Mouse (Mus musculus): ENCODE results near the gene Ptpn13. TPM values are rescaled to one million over a fixed set of nuclear protein-coding genes. Genes with fewer than 3 reads are reported as not detected.

Ptpn13 gene
- 10 to 100 TPM; 20.9 to 36.1 TPM for total RNA-seq (2021)
- long read RNA-seq, experiment 1, partial matches to known transcripts = 9 of 32 reads
- long read RNA-seq, experiment 1, other reads (novel, unspliced or antisense) = 23 of 32 reads
- long read RNA-seq, experiment 2, partial matches to known transcripts = 16 of 35 reads
- long read RNA-seq, experiment 2, other reads (novel, unspliced or antisense) = 19 of 35 reads

DNA sequence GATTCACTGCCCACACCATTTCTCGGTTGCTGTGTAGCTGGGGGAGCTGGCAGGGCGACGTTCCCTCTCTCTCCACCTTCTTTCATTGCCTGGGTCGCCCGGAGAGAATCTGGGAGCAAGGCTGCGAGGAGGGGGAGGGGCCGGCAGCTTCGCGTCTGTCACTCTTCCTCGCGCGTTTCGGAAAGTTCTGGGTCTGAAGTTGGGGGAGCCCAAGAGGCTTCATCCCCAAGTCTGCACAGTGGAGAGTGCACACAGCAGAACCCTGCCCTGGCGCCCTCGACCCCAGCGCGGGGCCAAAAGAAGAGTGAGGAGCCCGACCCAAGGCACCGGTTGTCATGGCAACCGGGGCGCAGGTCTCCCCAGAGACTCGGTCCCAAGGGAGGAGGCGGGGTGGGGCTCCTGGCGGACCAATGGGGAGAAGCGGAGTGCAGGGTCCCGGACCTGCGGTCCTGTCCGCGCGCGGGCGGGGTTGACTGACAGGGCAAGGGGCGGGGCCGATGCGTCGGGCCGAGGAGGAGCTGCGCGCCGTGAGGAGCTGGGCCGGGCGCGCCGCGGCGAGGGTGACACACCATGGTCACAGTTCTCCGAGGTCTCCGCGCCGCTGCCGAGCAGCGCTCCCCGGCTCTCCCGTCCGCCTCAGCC is at the start of gene Ptpn13:
Ptpn13 (plus strand) TSS at position 515 of the 642 bp plus-strand sequence.
- peak; percentile 91 to 94 for DNase-seq (ENCODE audit: low spot score in 2 of 2)

DNA sequence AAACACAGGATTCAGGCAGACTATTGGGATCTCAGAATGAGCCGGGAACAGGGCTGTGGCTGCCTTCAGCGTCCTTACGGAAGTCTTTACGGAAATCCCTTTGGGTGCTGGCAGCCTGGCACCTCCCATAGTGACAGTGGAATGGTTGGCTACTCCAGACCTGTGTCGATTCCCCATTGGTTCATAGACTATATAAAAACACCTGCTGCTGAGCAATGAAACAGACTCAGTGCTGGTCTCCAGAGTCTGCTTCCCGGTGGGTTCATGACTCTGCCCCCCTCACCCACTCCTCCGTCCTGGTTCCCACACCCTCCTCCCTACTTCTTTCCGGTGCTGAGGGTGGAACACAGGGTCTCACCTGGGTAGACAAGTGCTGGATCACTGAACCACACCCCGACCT is 49.8 kb upstream of the Ptpn13 start:
- DNase-seq (ENCODE audit: low spot score in 2 of 2) = no peak

DNA sequence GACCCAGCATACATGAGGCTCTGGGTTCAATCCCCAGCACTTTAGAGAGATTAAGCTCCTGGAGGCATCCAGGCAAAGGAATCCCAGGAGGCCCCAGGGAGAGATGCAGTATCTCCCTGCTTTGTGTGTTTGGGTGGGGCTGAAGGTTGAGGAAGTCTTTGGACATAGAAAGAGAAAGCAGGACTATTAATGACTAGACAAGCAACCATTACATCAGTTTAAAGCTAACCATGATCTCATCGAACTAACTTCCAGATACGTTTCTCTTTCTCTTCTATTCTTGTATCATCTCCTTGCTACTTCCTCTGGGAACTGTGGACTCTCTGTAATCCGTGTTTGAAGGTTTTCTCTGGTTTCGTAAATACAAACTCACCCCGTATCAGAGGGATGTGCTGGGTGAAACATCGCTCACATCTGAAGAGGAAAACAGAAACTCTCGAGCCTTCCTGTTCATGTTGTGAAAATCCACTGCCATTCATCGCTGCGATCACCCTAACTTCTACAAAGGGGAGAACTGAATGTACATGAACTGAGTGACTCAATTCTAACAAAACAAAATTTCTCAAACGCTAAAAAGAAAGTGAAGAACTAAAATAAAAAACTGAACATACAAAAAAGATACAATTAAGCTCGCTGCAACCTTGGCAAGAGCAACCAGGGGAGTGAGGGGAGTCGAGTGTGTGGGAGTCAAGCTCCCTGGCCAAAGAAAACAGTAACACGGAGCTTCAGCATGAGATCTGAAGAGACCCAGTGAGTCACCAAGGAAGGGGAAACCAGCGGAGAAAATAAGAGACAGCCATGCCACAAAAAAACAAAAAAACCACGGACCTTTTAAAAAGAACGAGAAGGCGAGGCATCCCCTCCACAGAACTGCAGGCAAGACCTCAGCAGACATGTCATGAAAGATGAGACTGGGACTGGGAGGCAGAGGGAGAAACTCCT is 48.4 kb upstream of the Ptpn13 start:
- DNase-seq (ENCODE audit: low spot score in 2 of 2) = peak in 1 of 2 experiments; percentile 9

DNA sequence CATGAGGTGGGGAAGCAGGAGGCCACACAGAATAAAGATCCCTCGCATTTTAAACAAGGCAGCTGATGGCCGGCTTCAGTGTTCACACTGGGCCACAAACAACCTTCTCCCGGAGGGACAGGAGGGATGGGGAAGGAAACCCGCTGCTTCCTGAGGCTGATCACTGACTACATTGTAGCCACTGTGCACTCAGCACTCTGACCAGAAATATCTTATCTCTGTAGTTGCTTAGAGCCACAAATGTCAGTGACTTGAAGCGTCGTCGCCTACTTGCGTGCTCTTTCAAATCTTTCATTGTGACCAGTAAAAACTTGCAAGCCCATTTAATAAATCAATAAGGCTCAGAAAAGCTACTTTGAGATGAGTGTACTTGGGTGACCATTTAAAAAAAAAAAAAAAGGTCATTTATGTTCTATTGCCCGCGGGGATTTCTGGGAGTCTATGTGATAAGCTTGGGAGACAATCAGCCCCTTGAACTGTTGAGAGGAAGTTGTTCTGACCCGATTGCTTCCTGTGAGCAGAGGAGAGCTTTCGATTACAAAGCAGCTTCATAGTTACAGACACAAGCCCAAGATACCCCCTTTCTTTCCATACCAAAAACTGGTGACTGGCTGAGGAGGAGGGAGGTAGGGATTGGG is 47.4 kb upstream of the Ptpn13 start:
- no peak for DNase-seq (ENCODE audit: low spot score in 2 of 2)

DNA sequence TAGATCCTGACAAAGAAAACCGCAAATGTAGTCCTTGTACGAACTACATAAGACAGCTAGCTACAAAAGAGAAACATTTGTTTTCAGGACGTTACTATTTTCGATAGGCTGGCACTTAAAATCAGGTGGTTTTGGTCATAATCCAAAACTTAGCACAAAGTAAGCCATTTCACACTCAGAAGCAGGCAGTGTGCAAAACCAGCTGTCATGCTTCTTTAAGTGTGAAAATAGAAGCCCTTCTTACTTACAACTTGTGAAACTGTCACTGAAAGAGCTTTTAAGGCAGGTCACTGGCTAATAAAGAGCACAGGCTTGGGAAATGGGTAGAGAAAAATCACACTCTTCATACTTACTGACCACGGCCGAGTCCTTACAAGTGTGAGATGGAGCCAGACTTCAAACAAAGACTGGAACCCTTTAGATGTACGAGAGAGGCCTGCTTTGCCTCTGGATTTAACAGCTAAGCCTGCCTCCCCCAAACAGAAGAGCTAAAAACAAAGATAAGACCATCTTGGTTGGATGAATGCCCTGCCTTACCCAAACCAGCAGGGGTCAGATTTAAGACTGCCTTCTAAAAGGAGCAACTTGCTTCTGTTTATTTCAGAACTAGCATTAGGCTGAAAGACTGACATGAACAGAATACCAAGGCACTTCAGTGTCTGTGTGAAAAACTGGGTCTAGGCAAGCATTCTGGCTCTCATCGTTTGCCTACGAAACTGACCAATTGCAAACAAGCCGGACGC is 44.0 kb upstream of the Ptpn13 start:
- no peak for DNase-seq (ENCODE audit: low spot score in 2 of 2)

DNA sequence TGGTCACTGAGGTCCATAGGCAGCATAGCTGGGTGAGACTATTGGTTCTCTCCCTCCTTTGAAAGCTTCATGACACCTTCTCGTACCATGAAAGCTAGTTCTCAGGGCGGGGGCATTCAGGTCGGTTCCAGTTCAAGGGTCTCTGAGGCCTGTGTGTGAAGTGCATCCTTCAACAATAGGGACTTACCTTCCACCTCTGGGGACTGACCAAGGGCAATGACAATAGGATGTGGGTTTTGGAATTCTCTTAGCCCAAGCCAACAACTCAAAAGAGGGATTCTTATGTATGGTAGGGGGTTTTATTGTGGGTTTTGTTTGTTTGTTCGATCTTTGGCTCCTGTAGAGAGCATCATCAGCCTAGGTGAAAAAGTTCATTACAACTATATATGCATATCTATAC is 42.0 kb upstream of the Ptpn13 start:
- DNase-seq (ENCODE audit: low spot score in 2 of 2) = no peak

DNA sequence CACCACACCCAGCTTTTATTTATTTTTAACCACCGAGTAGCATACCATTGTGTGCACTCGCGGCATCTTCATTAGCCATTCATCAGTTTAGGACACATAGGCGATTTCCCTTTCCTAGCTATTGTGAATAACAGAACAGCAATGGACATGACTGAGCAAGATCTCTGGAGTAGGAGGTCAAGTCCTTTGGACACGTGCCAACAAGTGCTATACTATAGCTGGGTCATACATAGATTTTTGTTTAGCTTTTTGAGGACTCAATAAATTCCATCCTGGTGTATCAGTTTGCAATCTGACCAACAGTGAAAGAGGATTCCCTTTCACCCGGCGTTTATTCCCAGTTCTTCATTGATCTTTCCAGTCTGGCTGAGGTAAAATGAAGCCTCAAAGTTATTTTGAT is 41.0 kb upstream of the Ptpn13 start:
- DNase-seq (ENCODE audit: low spot score in 2 of 2) = no peak

DNA sequence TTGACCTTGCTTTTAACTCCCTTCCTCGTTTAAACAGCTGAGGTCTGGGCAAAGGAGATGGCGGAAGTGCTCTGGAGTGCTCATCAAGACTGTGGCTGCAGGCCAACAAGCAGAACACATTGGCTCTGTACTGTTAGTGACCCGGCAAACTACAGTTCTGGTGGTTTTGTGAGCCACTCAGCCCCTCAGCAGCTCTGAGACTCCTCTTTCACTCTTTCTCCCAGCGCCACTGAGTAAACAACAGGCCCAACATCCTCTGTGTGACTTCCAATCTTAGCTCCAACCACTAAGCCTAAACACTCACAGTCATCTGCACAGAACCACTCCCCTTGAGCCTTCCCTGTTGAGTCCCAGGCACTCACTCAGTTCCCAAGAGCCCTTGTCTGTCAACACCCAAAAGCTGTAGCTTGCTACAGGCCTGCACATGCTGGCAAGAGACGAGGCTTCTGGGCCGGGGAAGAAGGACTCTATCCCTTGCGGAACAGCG is 37.4 kb upstream of the Ptpn13 start:
- peak in 1 of 2 experiments; percentile 24 for DNase-seq (ENCODE audit: low spot score in 2 of 2)

DNA sequence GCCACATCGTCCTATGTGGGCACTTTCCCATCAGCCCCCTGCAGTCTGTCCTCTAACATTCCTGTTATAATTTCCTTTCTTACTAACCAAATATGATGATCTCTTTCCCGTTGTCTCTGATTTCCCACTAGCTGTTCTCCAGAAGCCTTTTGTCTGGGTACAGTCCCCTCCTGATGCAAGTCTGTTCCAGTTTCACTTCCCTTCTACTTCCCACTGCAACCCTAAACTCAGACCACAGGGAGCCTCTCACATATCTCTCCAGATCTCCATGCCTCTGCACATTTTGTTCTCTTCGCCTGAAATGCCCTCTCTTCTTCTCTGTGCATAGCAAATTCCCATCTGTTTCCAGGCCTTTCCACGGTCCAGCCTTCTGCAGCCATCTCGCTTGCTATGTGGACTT is 35.6 kb upstream of the Ptpn13 start:
- DNase-seq (ENCODE audit: low spot score in 2 of 2) = no peak

DNA sequence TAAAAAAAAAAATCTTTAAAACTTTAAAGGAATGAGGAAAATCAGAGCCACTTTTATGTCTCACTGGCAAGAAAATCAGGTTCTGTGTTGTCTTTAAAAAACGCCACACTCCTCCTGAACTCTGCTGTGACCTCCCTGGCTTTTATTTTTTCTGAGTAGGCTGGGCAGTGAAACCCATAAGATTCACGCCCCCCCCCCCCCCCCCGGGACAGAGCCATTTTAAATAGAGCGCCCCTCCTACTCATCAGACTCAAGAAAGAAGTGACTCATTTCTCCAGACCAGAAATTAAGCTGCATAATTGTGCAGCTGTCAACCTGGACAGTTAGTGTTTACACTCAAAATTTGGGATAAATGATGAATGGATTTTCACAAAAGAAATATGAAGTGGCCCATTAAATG is 31.8 kb upstream of the Ptpn13 start:
- no peak for DNase-seq (ENCODE audit: low spot score in 2 of 2)

DNA sequence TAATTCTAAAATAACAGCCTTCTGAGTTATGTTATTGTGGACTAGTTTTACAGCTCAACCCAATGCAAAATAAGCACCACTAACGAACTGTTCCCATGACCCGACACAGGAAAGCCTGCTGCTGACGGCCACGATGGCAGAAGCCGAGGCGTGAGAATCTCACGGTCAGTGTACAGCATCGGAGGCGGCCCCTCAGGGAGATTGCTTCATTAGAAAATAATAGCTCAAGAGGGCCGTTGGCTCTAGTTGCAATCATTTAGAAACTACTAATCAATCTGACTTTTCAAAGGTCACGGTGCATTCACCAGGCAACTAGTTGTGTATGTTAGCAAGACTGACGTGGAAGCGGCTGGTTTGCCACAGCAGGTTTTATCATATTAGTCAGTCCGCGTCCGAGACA is 31.2 kb upstream of the Ptpn13 start:
- DNase-seq (ENCODE audit: low spot score in 2 of 2) = no peak

DNA sequence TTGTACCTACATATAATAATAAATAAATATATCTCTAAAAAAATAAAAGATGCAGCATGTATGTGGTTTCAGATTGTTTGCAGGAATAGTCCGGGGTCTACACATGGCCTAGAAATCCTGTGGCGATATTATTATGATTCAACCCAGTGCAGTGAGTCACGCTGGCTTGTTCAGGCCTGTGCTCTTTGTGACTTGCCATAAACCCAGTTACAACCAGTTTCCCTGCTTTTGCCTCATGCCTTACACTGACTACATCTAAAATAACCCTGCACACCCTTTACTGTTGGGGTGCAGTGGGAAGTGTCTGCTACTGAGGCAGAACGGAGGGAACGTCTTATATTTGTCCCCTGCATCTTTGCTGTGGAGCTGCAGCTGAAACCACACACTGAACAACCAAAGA is 29.3 kb upstream of the Ptpn13 start:
- no peak for DNase-seq (ENCODE audit: low spot score in 2 of 2)

DNA sequence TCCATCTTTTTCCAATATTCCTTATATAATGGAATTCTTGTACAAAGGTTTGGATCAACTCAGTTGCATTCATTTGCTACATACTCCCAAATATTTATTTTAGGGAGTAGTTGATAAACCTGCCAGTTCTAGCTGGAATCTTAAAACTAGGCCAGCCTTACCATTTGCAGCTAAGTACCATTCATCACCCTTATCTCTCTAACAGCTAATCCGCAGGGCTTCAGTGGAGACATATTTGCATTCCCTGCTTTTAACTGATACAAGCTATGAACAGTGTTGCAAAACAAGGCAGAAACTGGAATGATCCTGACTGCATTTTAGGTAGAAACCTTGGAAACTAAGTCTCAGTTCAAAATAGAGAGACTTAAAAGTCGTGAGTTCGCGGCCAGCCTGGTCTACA is 27.6 kb upstream of the Ptpn13 start:
- no peak for DNase-seq (ENCODE audit: low spot score in 2 of 2)

DNA sequence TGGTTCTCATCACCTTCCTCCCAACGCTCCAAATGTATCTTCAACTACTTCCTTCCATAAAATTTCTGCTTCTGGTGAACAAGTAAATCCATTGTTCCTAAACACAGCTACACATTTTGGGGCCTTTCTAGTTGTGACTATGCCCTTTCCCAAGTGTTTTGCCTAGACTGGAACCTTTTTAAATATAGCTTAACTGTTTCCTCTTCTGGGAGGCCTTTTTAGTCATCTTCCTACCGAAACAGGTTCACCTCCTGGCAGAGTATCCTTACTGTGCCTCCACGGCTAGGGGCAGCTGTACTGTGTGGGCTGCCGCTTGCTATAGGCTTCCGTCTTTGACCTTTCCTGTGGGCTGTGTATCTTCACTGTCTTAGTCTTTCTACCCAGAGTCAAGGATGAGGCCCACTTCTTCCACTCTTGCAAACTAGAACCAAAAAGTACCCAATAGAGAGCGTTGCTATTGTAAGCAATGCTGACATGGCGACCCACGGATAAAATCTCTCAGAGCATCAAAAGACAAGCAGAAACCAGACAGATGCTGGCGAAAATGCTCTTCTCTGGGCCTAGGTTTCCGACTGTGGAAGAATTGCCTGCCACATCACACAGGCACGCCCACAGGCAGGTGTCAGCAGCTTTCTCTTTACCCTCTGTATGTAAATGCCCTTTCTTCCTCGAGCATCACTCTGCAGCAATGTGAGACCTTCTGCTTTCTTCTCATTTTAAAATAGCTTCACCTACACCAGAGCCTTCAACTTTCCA is 20.6 kb upstream of the Ptpn13 start:
- no peak for DNase-seq (ENCODE audit: low spot score in 2 of 2)

DNA sequence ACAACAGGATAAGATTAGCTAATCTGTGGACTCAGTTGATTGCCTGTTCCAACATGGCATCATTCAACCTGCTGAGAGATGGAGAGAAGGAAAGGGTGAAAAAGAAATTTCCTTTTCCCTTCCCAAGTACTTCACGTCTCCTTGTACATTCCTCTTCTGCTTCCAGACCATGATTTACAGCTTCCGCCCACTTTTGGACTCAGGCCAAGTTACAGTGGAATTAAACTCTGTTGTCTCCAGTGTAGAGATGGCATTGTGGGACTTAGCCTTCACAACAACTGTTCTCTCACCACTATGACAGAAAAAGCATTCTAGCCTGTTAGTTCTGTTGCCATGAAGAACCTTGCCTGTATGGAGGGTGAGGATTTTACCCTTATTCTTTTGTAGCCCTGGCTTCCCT is 19.1 kb upstream of the Ptpn13 start:
- DNase-seq (ENCODE audit: low spot score in 2 of 2) = no peak

DNA sequence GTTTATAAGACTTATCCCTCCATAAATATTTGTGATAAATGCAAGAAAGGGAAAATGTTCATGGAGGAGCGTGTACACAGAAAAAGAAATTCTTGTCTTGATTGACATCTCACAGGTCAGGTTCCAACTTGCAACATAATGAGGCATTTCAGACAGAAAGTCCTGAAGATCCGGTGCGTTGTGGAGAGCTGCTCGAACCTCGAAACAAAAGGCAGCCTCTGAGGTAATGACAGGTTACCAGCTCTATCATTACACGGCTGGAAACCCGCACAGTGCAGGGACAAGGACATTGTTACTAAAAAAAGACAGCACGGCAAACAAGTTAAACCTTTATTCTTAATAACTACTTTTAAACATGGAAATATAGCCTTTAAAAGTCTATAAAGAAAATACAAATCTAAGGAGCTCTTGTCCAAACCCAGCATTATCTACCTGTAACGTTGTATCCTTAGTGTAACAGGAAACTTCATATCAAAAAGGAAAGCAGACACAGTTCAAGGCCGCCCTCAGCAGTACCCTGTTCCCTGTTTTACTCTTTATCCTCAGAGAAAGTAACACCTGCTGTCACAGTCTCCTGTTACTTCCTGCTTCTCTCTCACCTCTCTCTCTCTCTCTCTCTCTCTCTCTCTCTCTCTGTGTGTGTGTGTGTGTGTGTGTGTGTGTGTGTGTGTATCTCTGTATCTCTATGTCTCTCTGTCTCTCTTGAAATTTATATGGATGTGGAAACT is 12.8 kb upstream of the Ptpn13 start:
- no peak for DNase-seq (ENCODE audit: low spot score in 2 of 2)

DNA sequence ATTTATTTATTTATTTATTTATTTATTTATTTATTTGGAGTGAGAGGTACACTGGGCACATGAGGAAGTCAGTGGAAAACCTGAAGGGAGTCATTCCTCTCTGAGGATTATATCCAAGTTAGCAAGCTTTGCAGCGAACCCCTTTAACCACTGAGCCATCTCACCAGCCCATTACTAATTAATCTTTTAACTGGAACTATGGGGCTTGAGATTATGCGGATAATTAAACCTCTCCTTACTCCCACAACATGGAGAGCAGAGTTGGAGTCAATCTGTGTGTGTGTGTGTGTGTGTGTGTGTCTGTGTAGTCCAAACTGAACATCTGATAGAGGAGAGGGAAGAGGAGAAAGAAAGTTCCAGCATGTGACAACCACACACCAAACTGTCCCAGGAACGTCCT is 10.4 kb upstream of the Ptpn13 start:
- no peak for DNase-seq (ENCODE audit: low spot score in 2 of 2)

DNA sequence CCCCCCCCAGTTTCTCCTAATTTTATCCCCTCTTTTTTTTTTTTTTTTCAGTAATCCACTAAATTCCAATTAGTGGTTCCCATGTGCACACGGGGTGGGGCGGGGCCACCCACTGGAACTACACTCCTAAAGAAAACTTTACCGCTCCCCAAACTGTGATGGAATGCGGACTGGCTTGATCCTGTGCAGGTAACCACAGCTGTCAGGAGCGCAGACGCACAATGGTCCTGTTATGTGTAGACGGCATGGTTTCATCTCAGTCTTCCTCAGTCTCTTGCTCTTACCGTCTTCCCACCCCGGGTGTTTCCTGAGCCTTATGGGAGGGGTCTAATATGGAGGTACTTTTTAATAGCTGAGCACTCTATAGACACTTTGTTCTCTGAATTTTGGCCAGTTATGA is 7.0 kb upstream of the Ptpn13 start:
- DNase-seq (ENCODE audit: low spot score in 2 of 2) = no peak

DNA sequence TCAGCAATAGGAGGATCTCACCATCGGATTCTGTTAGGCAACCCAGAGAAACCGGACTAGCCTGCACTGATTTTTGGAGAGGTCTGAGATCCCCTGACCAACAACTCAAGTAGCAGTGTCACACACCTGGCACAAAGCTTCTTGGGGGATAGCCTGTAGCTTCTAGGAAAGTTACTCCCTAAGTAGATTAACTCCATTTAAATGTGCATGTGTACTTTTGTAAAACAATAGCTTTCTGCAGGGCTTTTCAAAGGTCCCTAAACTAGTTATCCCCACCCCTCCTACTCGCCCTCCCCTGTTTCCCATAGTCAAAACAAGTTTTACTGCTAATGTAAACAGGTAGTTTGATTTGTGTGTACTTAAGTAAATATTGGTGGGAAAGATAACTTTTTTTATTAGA is 6.1 kb upstream of the Ptpn13 start:
- DNase-seq (ENCODE audit: low spot score in 2 of 2) = no peak

Data from adrenal gland, adult 18-20 months (tissue).